Mouse (Mus musculus): ENCODE data around the gene Scn4b. TPM values are rescaled to one million over a fixed set of nuclear protein-coding genes. Genes with fewer than 3 reads are reported as not detected.

Scn4b gene
- polyA plus RNA-seq, 1 experiment from 2014 or later, result 0.18 TPM

DNA sequence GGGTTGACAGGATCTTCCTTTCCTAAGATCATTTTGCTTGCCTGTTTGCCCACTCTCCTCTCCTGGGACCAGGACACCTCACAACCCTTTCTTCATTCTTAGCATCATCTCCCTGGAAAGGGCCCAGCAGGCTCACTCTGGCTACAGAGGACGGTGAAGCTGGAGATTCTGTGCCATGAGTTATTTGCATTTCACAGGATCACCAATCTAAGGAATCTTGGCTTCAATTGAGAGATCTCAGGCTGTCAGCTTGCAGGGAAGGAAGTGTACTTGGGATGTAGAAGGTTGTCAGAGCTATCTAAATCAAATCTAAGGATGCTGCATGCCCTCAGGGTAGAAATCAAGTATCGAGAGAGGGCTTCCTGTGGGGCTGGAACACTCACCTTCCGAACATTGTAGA lies 35.3 kb downstream of the Scn4b start:
- H3K4me1 ChIP-seq (replicated peaks), result no peaks in the 10 kb centered on the region
- no peak overlapping the region for H3K4me3 ChIP-seq
- 74% methylated on average over 3 of the region's 3 CpGs for WGBS
- H3K4me2 ChIP-seq, result no peak overlapping the region
- no peaks in the 10 kb centered on the region for H3K36me3 ChIP-seq
- no peak for ATAC-seq (ENCODE audit: low FRiP score)
- no peak overlapping the region for H3K9ac ChIP-seq
- H3K9me3 ChIP-seq, result no peaks in the 10 kb centered on the region
- H3K27ac ChIP-seq, result no peak overlapping the region
- no peaks in the 10 kb centered on the region for H3K27me3 ChIP-seq

DNA sequence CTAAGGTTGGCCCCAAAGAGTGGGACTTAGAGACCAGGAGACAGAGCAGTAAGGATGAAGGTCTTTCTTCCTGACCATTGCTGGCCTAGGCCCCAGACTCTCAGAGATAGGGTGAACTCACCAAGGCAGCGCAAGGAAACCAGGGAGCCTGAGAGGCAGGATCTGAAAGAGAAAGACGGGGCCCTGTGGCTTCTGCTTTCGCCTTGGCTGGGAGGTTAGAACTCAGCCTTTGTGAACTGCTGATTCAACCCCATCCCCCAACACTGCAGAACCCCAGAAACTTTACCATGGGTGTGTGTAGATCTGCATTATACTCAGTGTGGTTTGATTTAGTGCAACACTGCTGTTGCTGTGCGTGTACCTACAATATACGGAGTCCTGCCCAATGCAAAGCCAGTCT lies 41.1 kb downstream of the Scn4b start:
- ATAC-seq (ENCODE audit: low FRiP score), result no peak
- Histone ChIP-seq H3K36me3 (no peaks in the 10 kb centered on the region), H3K4me2 (no peak overlapping the region), H3K4me3 (no peak overlapping the region), H3K27ac (no peak overlapping the region), H3K4me1 (replicated peaks) (no peaks in the 10 kb centered on the region), H3K27me3 (0 out of 2 replicates have a peak, but pooled peaks cover 3% of the 10 kb centered on the region), H3K9me3 (no peaks in the 10 kb centered on the region), H3K9ac (no peak overlapping the region)
- WGBS, result 97% methylated on average over 5 of the region's 5 CpGs

DNA sequence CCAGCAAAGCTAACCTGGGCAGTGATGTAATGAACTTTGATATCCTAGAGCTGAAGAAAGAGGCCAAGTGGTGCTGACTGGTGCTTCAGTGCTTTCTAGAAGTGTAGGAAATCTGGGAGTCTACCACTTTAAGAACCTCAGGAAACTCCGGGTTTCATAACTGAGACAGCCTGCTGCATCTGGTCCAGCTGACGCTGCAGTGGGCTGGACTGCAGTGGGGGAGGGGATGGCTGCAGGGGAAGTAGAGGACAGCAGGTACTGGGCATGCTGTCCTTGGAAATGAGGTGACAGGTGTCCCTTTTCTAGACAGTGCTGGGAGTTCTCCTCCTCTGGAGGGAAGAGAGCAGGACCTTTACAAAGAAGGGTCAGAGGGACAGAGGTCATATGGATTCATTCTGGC lies 43.6 kb downstream of the Scn4b start, which contains the start of gene BC049352:
Gene BC049352 (plus strand): TSS at position 238 of the 400 bp plus-strand sequence.
- no peak for ATAC-seq (ENCODE audit: low FRiP score)
- no peaks in the 10 kb centered on the region for H3K9me3 ChIP-seq
- no peaks in the 10 kb centered on the region for H3K36me3 ChIP-seq
- 33% methylated on average over 2 of the region's 2 CpGs for WGBS
- 0 out of 2 replicates have a peak, but pooled peaks cover 3% of the 10 kb centered on the region for H3K27me3 ChIP-seq
- H3K4me2 ChIP-seq, result no peak within 1 kb of the TSS
- no peaks in the 10 kb centered on the region for H3K4me1 ChIP-seq (replicated peaks)
- no peak within 1 kb of the TSS for H3K27ac ChIP-seq
- H3K4me3 ChIP-seq, result no peak within 1 kb of the TSS
- H3K9ac ChIP-seq, result 0 out of 2 replicates have a peak within 1 kb of the TSS, but pooled peaks have one; percentile 29

DNA sequence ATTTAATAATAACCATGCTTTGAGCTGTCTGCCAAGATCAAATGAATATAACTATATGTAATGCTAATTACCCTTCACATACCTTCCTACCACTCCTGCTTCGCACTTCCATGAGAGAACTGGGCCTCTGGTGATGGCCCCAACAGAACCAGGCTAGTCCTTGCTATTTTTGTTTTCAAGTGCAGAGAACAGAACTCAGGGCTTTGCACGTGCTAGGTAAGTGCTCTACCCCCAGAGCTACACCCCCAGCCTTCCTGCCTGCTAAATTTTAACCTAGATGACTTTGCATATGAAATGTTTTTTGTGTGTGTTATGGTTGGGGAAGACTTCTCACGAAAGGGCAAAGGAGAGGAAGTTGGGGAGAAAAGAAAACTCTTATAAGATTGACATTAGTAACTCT lies 44.3 kb downstream of the Scn4b start:
- Histone ChIP-seq H3K4me1 (replicated peaks) (no peaks in the 10 kb centered on the region), H3K27ac (no peak overlapping the region), H3K4me2 (no peak overlapping the region), H3K9me3 (no peaks in the 10 kb centered on the region), H3K36me3 (no peaks in the 10 kb centered on the region), H3K4me3 (no peak overlapping the region), H3K27me3 (0 out of 2 replicates have a peak, but pooled peaks cover 3% of the 10 kb centered on the region), H3K9ac (no peak overlapping the region)
- ATAC-seq (ENCODE audit: low FRiP score), result no peak
- WGBS, result 64% methylated on average over 3 of the region's 3 CpGs

DNA sequence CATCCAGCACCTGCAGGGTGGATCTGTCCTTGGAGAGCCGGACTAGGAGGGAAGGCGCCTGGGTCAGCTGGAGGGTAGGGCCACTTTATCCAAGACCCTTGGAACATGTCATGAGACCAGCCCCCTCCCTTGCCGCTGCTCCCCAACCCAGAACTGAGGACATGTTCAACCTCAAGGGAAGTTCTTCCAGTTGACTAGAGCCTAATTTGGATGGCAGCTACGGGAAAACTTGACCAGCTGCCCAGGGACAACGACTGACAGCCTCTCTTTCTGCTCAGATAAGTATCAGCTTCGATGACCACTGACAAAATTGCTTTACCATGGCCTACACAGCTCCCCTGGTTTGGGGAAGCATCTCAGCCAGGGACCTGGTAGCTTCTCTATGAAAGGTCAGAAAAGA lies 45.1 kb downstream of the Scn4b start:
- Histone ChIP-seq H3K4me1 (replicated peaks) (no peaks in the 10 kb centered on the region), H3K9ac (no peak overlapping the region), H3K36me3 (no peaks in the 10 kb centered on the region), H3K27ac (no peak overlapping the region), H3K27me3 (0 out of 2 replicates have a peak, but pooled peaks cover 3% of the 10 kb centered on the region), H3K4me2 (no peak overlapping the region), H3K4me3 (no peak overlapping the region), H3K9me3 (no peaks in the 10 kb centered on the region)
- 85% methylated on average over 6 of the region's 6 CpGs for WGBS
- ATAC-seq (ENCODE audit: low FRiP score), result no peak

DNA sequence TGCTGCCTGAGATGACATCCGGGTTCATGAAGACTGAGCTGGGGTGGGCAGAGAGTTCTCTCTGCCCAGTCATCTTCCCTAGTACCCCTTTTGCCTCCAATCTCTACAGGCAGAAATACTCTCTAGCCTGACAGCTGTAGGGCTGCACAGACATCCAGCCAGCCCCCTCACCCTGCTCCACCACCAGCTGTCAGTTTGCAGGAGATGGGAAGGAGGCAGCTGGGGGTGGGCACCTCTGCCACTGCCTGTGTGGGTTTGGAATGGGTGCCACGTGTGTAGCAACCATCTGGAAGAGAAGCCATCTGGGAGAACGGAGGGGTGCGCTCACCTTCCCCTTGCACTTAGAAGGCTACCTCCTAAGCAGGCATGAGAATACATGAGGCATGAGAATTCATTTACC lies 47.1 kb downstream of the Scn4b start:
- WGBS, result 78% methylated on average over 4 of the region's 4 CpGs
- Histone ChIP-seq H3K4me2 (no peak overlapping the region), H3K36me3 (no peaks in the 10 kb centered on the region), H3K27me3 (0 out of 2 replicates have a peak, but pooled peaks cover 3% of the 10 kb centered on the region), H3K27ac (no peak overlapping the region), H3K4me1 (replicated peaks) (no peaks in the 10 kb centered on the region), H3K4me3 (no peak overlapping the region), H3K9me3 (no peaks in the 10 kb centered on the region), H3K9ac (no peak overlapping the region)
- ATAC-seq (ENCODE audit: low FRiP score), result no peak

DNA sequence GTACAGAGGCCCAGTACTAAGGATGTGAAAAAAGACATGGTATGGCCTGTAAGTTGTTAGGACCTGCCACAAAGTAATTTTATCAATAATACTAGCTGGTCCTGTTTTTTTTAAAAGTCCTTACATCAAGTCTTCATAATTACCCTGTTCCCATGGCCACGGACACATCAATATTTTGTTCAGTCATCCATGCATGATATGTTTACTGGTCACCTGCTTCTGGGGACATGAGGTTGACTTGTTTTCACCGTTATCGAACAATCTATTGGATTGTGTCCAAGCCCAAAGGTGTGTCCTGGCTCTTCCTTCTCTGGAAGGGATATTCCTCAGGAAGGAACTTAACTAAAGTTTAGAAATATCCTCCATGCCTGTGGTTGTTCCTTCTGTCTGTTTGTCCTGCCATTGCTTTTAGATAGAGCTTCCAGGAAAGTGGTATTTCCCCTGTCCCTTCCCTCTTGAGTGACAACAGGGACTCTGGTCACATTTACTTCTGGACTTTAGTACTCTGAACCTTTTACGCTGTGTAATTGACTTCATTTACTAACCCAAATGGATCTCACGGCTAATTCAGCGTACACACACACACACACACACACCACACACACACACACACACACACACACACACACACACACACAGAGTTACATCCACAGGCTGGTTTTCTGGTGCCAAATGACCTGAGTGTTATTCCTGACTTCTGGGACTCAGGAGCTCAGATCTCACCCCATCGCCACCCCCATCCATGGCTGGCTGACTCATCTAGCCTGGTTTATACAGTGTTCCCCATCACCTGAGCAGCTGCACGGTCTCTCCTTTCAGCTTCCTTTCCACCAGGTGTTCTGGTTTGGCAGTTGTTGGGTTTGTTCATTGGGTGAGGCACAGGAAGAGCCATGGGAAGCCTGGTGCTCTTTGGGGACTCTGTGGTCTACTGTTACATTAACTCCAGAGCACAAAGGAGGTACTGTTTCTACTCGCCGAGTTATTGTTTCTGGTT lies 50.7 kb downstream of the Scn4b start:
- H3K4me2 ChIP-seq, result no peak overlapping the region
- WGBS, result 89% methylated on average over 10 of the region's 10 CpGs

DNA sequence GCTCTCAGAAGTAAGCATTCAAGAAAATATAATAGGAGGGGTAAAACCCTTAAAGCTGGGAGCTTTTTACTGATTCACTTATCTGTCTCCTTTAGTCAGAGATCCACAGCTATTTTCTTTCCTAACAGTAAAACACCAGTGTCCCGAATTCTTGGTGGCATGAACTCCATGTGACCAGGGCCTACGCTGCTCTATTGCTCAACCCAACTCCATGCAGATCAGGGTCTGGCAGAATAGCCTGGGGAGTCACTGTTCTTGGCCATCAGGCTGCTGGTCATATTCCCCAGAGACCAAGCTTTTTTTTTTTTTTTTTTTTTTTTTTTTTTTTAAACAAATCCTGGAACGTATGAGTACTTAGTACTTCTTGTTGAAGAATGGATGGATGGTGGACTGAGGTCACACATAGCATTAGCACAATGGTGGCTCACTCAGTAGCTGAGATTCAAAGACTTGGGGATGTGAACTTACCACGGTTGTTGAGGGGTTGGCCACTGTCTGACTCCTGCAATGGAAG lies 51.5 kb downstream of the Scn4b start:
- H3K9ac ChIP-seq, result no peak overlapping the region
- H3K4me2 ChIP-seq, result no peak overlapping the region
- no peak for ATAC-seq (ENCODE audit: low FRiP score)
- WGBS, result 87% methylated on average over 4 of the region's 4 CpGs
- no peaks in the 10 kb centered on the region for H3K36me3 ChIP-seq
- H3K27ac ChIP-seq, result no peak overlapping the region
- H3K27me3 ChIP-seq, result 0 out of 2 replicates have a peak, but pooled peaks cover 3% of the 10 kb centered on the region
- H3K9me3 ChIP-seq, result no peaks in the 10 kb centered on the region
- H3K4me3 ChIP-seq, result no peak overlapping the region
- H3K4me1 ChIP-seq (replicated peaks), result no peaks in the 10 kb centered on the region

More for the DNA sequence above, 50.7 kb downstream of the Scn4b start:
- no peak for ATAC-seq (ENCODE audit: low FRiP score)
- Histone ChIP-seq H3K9me3 (no peaks in the 10 kb centered on the region), H3K27me3 (no peaks in the 10 kb centered on the region), H3K4me1 (replicated peaks) (no peaks in the 10 kb centered on the region), H3K36me3 (no peaks in the 10 kb centered on the region), H3K27ac (no peak overlapping the region), H3K4me3 (no peak overlapping the region), H3K9ac (no peak overlapping the region)

DNA sequence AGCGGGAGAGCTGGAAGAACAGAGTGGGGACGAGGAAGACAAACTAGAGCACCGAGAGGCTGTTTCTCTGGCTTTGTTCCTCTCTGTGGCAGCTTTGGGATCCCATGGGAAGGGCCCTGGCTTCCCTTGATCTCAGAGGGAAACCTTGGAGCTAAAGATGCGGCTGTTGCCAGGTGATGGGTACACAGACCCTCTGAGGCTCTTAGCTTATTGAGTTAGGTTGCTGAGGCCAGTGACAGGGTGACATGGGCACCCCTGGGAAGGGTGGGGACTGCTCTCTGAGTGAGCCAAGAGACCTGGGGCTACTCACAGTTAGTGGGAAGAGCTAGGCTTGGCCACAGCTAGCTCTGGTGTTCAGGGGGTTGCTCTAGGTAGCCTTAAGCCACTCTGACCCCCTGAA lies 57.3 kb downstream of the Scn4b start:
- WGBS, result 84% methylated on average over 4 of the region's 4 CpGs
- H3K4me2 ChIP-seq, result no peak overlapping the region
- no peak overlapping the region for H3K4me3 ChIP-seq

DNA sequence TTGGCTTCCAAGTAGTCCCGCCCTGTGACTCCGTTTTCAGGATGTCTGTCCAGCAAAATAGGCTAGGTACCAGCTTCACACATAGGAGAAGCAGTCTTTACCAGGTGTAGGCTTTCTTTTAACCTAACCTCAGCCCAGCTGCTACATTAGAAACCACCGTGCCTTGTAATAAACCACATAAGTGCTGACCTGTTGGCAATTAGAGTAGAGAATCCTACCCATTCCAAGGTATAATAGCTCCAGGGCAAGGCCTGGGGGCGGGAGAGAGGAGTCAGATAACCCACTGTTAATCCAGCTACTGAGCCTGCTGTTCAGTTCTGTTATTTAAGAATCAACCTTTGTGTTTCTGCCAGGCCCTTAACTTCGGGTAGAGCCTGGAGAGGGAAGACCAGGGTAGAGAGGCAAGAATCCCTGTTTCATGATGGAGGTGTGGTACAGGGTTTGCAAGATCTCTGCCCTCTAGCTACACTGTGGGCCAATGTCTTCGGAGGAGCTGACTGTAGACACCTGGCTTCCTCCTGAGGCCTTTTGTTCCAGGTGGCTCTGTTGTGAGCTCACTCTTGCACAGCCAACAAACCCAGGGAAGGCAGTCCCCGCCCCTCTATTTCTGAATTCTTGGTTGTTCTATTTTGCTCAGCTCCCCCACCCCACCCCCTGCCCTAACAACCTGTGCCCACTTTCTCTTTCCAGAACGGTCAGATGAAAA lies 58.1 kb downstream of the Scn4b start:
- Histone ChIP-seq H3K9ac (no peak overlapping the region), H3K4me1 (replicated peaks) (no peaks in the 10 kb centered on the region)
- 85% methylated on average over 8 of the region's 8 CpGs for WGBS

More for the DNA sequence above, 57.3 kb downstream of the Scn4b start:
- ATAC-seq (ENCODE audit: low FRiP score), result no peak
- Histone ChIP-seq H3K36me3 (no peaks in the 10 kb centered on the region), H3K27me3 (0 out of 2 replicates have a peak, but pooled peaks cover 4% of the 10 kb centered on the region), H3K27ac (no peak overlapping the region), H3K9ac (no peak overlapping the region), H3K4me1 (replicated peaks) (no peaks in the 10 kb centered on the region), H3K9me3 (no peaks in the 10 kb centered on the region)

DNA sequence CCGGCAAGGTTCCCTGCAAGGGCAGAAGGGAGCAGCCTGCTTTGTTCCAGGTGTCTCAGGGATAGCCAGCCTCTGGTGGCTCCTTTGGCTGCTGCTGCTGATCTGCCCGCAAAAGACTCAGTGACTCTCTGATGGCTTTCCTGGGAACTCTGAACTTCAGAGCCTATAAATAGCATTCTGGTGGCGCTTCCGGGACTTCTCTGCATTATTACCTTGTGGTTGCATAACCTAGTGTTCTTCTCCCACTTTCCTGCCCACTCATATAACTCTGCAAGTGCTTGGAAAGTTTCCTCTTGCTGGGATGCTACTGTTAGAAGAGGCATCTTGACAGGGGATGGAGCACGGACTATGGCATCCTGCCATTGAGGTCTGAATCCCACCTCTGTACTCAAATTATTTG lies 59.4 kb downstream of the Scn4b start:
- no peak overlapping the region for H3K4me2 ChIP-seq
- H3K4me1 ChIP-seq (replicated peaks), result no peaks in the 10 kb centered on the region
- no peak overlapping the region for H3K27ac ChIP-seq
- WGBS, result 85% methylated on average over 5 of the region's 5 CpGs
- H3K27me3 ChIP-seq, result 0 out of 2 replicates have a peak, but pooled peaks cover 4% of the 10 kb centered on the region
- H3K4me3 ChIP-seq, result no peak overlapping the region
- no peak for ATAC-seq (ENCODE audit: low FRiP score)
- no peak overlapping the region for H3K9ac ChIP-seq
- H3K36me3 ChIP-seq, result no peaks in the 10 kb centered on the region
- no peaks in the 10 kb centered on the region for H3K9me3 ChIP-seq

More for the DNA sequence above, 58.1 kb downstream of the Scn4b start:
- ATAC-seq (ENCODE audit: low FRiP score), result no peak
- Histone ChIP-seq H3K9me3 (no peaks in the 10 kb centered on the region), H3K36me3 (no peaks in the 10 kb centered on the region), H3K4me3 (no peak overlapping the region), H3K27ac (no peak overlapping the region), H3K27me3 (0 out of 2 replicates have a peak, but pooled peaks cover 4% of the 10 kb centered on the region), H3K4me2 (no peak overlapping the region)

DNA sequence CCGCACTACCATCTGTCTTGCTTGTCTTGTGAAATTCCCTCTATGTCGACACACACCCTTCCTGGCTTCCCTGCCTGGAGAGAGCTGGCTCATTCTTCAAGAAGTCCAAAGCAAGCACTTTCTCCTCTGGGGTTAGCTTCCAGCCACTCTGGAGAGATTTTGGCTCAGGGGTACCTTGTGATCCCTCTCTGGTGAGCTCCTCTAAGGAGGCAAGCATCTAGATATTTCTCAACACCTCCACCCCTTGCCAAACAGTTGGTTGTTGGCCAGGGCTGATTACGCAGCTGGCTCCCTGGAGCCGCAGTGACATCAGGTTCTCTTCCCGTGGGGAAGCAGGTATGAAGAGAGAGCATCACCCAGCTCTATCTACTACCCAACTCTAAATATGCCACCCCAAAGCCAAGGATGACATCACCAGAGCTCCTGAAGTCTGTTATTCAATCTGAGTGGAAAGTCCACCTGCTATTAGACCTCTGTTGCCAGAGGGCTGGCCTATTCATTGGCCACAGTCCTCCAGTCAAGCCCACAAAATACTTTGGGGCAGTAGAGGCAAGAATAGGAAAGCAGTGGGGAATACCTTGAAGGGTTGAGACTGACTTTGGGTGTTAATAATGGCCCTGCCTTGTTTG lies 63.2 kb downstream of the Scn4b start:
- Histone ChIP-seq H3K9me3 (no peaks in the 10 kb centered on the region), H3K27me3 (no peaks in the 10 kb centered on the region), H3K4me3 (no peak overlapping the region), H3K4me2 (no peak overlapping the region), H3K27ac (no peak overlapping the region), H3K9ac (no peak overlapping the region), H3K36me3 (no peaks in the 10 kb centered on the region), H3K4me1 (replicated peaks) (no peaks in the 10 kb centered on the region)
- no peak for ATAC-seq (ENCODE audit: low FRiP score)
- WGBS, result 90% methylated on average over 5 of the region's 5 CpGs
